Mouse (Mus musculus) CD8-positive naive resting alpha-beta T cell, adult 2 months (primary cell): ENCODE data around the gene Pus7l.
A peak's percentile ranks its signal among the peaks of the same experiment; 100 is the strongest.

Experiments
- DNase-seq, 2 experiments: peaks; one replicate each; pipeline ENCODE4 v3.0.0; 2022; ENCODE audit warnings: low read depth in 2 of 2, low spot score in 2 of 2

The Pus7l gene

GRCm38 (mm10) chr15:94543409-94544051, at the start of gene Pus7l, which contains the start of gene Irak4:
Gene Pus7l, minus strand, starts transcription at chr15:94543547.
Gene Irak4, plus strand, starts transcription at chr15:94543643.
- peak; percentile 91 to 93 for DNase-seq

- DNase-seq = no peak
Measured at GRCm38 (mm10) chr15:94591356-94591755, 48.0 kb upstream of the Pus7l start.

GRCm38 (mm10) chr15:94590083-94590482, 46.7 kb upstream of the Pus7l start:
- DNase-seq = no peak

GRCm38 (mm10) chr15:94589219-94590075, 46.1 kb upstream of the Pus7l start, which contains the start of gene Twf1:
Gene Twf1, minus strand, starts transcription at chr15:94589889.
- peak; percentile 96 to 98 for DNase-seq

GRCm38 (mm10) chr15:94587826-94588715, 44.7 kb upstream of the Pus7l start:
- DNase-seq = no peak

- no peak for DNase-seq
Measured at GRCm38 (mm10) chr15:94584738-94585137, 41.4 kb upstream of the Pus7l start.

GRCm38 (mm10) chr15:94583153-94583552, 39.8 kb upstream of the Pus7l start:
- DNase-seq = no peak

- DNase-seq = no peak
Measured at GRCm38 (mm10) chr15:94582000-94582593, 38.8 kb upstream of the Pus7l start.

- no peak for DNase-seq
Measured at GRCm38 (mm10) chr15:94574566-94575268, 31.4 kb upstream of the Pus7l start.

GRCm38 (mm10) chr15:94572746-94573145, 29.4 kb upstream of the Pus7l start:
- no peak for DNase-seq

- DNase-seq = no peak
Measured at GRCm38 (mm10) chr15:94571501-94571900, 28.2 kb upstream of the Pus7l start.

GRCm38 (mm10) chr15:94568496-94569182, 25.3 kb upstream of the Pus7l start:
- no peak for DNase-seq

- DNase-seq = no peak
Measured at GRCm38 (mm10) chr15:94565854-94566253, 22.5 kb upstream of the Pus7l start.

- DNase-seq = no peak
Measured at GRCm38 (mm10) chr15:94564909-94565308, 21.6 kb upstream of the Pus7l start.

GRCm38 (mm10) chr15:94558895-94559656, 15.7 kb upstream of the Pus7l start:
- no peak for DNase-seq

- peak; percentile 81 to 89 for DNase-seq
Measured at GRCm38 (mm10) chr15:94557442-94557841, 14.1 kb upstream of the Pus7l start.

GRCm38 (mm10) chr15:94553536-94553935, 10.2 kb upstream of the Pus7l start:
- no peak for DNase-seq

- DNase-seq = no peak
Measured at GRCm38 (mm10) chr15:94544844-94545243, 1.5 kb upstream of the Pus7l start.
